Mouse (Mus musculus) heart, embryonic 13.5 days (tissue): ENCODE results near the gene Nav3. TPM values are rescaled to one million over a fixed set of nuclear protein-coding genes. Genes with fewer than 3 reads are reported as not detected.

Experiments
- ATAC-seq: fragments of 200-750 bp; cut with Nextera tagmentation; 2 replicates; pipeline ENCODE4 v1.8.0; 2017; ENCODE audit warnings: moderate TSS enrichment; ENCODE audit not compliant: insufficient number of reproducible peaks, low FRiP score, low TSS enrichment; ENCODE audit errors: extremely low read depth
- H3K27ac ChIP-seq: fragments of 300-500 bp; sonication (generic); replicated peaks from 2 replicates; pipeline ENCODE4 v1.5.1; 2015; ENCODE audit warnings: moderate library complexity, mild to moderate bottlenecking, inconsistent platforms
- H3K27me3 ChIP-seq: fragments of 300-500 bp; sonication (generic); replicated peaks from 2 replicates; pipeline ENCODE4 v1.6.1; 2015; ENCODE audit warnings: mild to moderate bottlenecking, inconsistent platforms
- H3K36me3 ChIP-seq: fragments of 300-500 bp; sonication (generic); 2 replicates; pipeline ENCODE4 v1.6.1; 2015; ENCODE audit warnings: mild to moderate bottlenecking, inconsistent platforms
- H3K4me1 ChIP-seq: fragments of 300-500 bp; sonication (generic); 2 replicates; pipeline ENCODE4 v1.6.1; 2015; ENCODE audit warnings: inconsistent platforms
- H3K4me2 ChIP-seq: fragments of 300-500 bp; sonication (generic); 2 replicates; pipeline ENCODE4 v1.6.1; 2015; ENCODE audit warnings: inconsistent platforms, mild to moderate bottlenecking, moderate library complexity
- H3K4me3 ChIP-seq: fragments of 300-500 bp; sonication (generic); 2 replicates; pipeline ENCODE4 v1.5.1; 2015; ENCODE audit warnings: moderate library complexity, mild to moderate bottlenecking, inconsistent platforms
- H3K9ac ChIP-seq: fragments of 300-500 bp; sonication (generic); 2 replicates; pipeline ENCODE4 v1.6.1; 2015; ENCODE audit warnings: inconsistent platforms, mild to moderate bottlenecking, moderate library complexity
- H3K9me3 ChIP-seq: fragments of 300-500 bp; sonication (generic); 2 replicates; pipeline ENCODE4 v1.6.1; 2016; ENCODE audit warnings: inconsistent platforms
- WGBS: fragments of 180-500 bp; shearing (Covaris S2); methylation state at CpG from one replicate; pipeline ENCODE4 v1.1.7; 2015; ENCODE audit warnings: mixed read lengths; 5-methylcytosine and 5-hydroxymethylcytosine counted together
- polyA plus RNA-seq: library from polyadenylated mRNA; unstranded; fragments of >200 nt; fragmentation: Nextera tagmentation; extraction: Ambion mirVana; gene quantifications from 2 replicates; pipeline ENCODE4 v1.2.1, GENCODE M21; 2015

The Nav3 gene
- polyA plus RNA-seq, 1 experiment from 2014 or later, result 1.8 TPM

DNA sequence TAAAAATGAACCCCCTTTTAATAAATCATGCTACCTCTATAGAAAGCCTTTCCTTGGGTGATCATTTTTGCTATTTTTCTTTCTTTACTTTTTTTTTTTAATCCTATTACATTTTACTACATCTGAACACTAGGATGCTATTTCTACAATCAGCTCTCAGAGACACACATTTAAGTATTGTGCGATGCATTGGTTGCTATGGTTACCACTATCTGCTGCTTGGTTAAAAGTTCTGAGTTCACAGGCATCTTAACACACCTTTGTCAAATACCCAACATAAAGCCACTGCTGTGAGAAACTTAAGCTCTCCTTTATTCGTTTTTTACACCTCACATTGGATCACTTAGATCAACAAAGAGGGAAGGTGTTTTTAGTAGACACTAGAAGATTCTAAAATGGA is 338.7 kb downstream of the Nav3 start:
- no peaks in the 10 kb centered on the region for H3K9me3 ChIP-seq
- 69% methylated on average over 2 of the region's 2 CpGs for WGBS

DNA sequence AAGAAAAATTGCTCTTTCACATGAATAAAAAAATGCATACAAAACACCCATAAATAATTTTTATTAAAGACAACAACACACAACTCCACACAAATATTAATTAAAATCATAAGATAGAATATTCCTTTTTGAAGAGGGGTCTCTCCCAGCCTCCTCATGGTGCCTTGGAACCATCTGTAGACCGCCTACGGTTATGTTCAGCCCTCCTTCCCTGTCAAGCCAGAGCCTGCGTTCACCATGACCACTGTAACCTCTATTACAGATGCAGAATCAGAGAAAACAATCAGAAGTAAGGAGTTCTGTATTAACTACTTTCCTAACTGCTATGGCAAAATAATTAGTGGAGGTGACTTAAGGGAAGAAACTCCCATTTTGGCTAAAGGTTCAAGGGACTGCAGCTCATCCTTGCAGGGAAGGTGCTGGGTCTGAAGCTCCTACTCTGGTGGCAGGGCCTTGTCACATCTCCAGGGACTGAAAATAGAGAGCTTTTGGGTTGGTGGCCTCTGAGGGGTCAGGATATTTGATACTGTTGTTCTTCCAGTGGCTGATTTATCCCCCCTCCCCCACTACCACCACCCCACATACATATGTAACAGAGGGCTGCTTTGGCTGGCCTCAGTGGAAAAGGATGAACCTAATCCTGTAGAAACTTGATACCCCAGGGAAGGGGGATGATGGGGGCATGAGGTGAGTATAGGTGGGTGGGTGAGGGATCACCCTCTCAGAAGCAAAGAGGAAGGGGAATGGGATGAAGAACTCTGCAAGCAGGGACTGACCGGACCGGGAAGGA is 343.1 kb downstream of the Nav3 start:
- Histone ChIP-seq H3K9ac (no peak overlapping the region), H3K36me3 (no peaks in the 10 kb centered on the region), H3K4me3 (no peak overlapping the region), H3K27ac (no peak overlapping the region), H3K27me3 (no peaks in the 10 kb centered on the region), H3K9me3 (no peaks in the 10 kb centered on the region), H3K4me2 (no peak overlapping the region), H3K4me1 (no peaks in the 10 kb centered on the region)
- 63% methylated on average over 5 of the region's 5 CpGs for WGBS
- ATAC-seq, result no peak

More for the DNA sequence above, 338.7 kb downstream of the Nav3 start:
- Histone ChIP-seq H3K4me2 (no peak overlapping the region), H3K4me1 (no peaks in the 10 kb centered on the region), H3K9ac (no peak overlapping the region), H3K27ac (no peak overlapping the region), H3K4me3 (no peak overlapping the region), H3K27me3 (no peaks in the 10 kb centered on the region), H3K36me3 (no peaks in the 10 kb centered on the region)
- ATAC-seq, result no peak

DNA sequence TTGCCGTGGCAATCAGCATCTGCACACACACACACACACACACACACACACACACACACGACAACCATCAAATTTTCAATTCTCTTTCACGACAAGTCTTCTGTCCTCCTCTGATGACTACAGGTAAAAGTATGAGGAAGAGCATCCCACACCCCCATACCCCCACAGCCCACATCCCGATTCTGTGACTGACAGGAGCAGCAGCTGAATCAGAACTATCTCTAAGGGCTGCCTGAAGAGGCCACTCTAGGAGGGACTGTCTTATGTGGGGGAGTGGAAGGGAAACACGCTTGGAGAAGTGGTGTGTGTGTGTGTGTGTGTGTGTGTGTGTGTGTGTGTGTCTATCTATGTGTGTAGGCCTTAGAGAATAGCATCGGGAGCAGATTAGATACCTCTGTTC is 352.7 kb downstream of the Nav3 start:
- no peak for ATAC-seq
- no peak overlapping the region for H3K4me2 ChIP-seq
- H3K36me3 ChIP-seq, result no peaks in the 10 kb centered on the region
- H3K27me3 ChIP-seq, result no peaks in the 10 kb centered on the region
- no peaks in the 10 kb centered on the region for H3K4me1 ChIP-seq
- H3K4me3 ChIP-seq, result no peak overlapping the region
- H3K9me3 ChIP-seq, result no peaks in the 10 kb centered on the region
- no peak overlapping the region for H3K27ac ChIP-seq
- no peak overlapping the region for H3K9ac ChIP-seq
- 63% methylated on average over 6 of the region's 6 CpGs for WGBS

DNA sequence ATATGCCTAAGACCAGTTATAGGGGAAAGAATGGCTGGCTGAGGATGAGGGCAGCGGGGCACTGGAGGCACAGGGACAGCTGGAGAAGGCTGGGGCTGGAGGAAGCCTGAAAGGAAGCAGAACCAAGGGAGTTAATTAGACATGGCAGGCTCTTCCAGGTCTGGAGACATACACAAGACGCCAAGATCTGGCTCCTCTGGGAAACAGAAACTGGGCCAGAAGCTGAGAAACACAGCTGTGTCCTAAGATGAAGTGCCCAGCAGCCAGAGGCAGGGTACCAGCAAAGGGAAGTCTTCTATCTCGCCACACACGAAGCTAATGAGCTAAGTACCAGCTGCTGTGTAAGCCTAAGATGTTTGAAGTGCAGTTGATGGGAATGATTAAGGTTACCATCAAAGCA is 353.8 kb downstream of the Nav3 start:
- H3K4me1 ChIP-seq, result no peaks in the 10 kb centered on the region
- no peaks in the 10 kb centered on the region for H3K9me3 ChIP-seq
- ATAC-seq, result no peak
- H3K4me2 ChIP-seq, result no peak overlapping the region
- no peaks in the 10 kb centered on the region for H3K36me3 ChIP-seq
- H3K27ac ChIP-seq, result no peak overlapping the region
- no peaks in the 10 kb centered on the region for H3K27me3 ChIP-seq
- no peak overlapping the region for H3K4me3 ChIP-seq
- 52% methylated on average over 4 of the region's 4 CpGs for WGBS
- H3K9ac ChIP-seq, result no peak overlapping the region

DNA sequence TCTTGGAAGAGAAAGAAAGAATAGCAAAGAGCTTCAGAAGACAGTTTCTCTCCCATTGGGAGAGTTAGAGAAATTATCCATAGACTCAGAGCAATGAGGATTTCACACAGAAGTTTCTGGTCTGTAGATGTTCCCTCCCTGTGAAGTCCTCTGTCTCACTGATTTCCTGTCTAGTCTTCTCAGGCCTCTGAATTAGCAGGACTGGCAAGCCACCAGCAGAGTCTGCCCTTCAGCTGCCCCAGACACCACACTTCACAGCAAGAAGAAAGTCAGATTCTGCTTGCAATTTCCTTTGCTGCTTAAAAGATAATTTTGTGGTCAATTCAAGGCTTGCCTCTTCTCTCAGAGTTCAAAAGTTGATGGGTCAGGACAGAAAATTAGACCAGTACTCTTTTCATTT is 361.6 kb downstream of the Nav3 start:
- Histone ChIP-seq H3K4me1 (peaks cover 6% of the 10 kb centered on the region; the same call in 1 of the 2 replicates), H3K9ac (no peak overlapping the region), H3K27me3 (no peaks in the 10 kb centered on the region), H3K36me3 (no peaks in the 10 kb centered on the region), H3K4me2 (no peak overlapping the region), H3K4me3 (no peak overlapping the region), H3K9me3 (no peaks in the 10 kb centered on the region), H3K27ac (no peak overlapping the region)
- no peak for ATAC-seq

DNA sequence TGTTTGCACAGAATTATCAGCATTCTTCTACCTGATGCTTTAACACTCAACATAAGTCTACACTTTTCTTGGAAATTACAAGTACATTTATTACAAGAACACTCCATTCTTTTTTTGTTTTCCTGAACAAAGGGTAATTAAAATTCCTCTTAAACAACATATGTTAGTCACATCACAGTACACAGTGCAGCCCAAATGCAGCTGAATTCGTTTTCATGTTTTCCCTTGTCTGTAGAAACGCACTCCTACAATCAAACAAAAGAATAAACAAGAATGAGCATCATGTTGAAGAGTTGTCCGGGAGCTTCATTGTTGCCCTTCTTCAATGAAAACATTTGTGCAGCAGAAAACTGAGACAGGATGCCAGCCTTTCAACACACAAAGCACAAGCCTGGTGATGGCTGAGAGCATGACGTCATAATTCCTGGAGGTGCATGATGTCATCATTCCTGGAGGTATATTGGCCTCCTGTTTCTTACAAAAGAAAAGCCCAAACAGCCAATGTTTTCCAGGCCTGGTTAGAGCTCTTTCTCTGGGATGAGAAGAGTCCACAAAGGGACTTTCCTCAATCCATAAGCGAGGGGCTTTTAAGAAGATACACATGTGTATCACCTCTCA is 367.5 kb downstream of the Nav3 start:
- WGBS, result 54% methylated on average over 5 of the region's 5 CpGs
- H3K27me3 ChIP-seq, result no peaks in the 10 kb centered on the region
- ATAC-seq, result no peak
- no peaks in the 10 kb centered on the region for H3K36me3 ChIP-seq
- H3K4me1 ChIP-seq, result 0 out of 2 replicates have a peak, but pooled peaks cover 4% of the 10 kb centered on the region
- no peak overlapping the region for H3K4me2 ChIP-seq
- no peak overlapping the region for H3K4me3 ChIP-seq
- H3K27ac ChIP-seq, result no peak overlapping the region
- no peak overlapping the region for H3K9ac ChIP-seq
- no peaks in the 10 kb centered on the region for H3K9me3 ChIP-seq

DNA sequence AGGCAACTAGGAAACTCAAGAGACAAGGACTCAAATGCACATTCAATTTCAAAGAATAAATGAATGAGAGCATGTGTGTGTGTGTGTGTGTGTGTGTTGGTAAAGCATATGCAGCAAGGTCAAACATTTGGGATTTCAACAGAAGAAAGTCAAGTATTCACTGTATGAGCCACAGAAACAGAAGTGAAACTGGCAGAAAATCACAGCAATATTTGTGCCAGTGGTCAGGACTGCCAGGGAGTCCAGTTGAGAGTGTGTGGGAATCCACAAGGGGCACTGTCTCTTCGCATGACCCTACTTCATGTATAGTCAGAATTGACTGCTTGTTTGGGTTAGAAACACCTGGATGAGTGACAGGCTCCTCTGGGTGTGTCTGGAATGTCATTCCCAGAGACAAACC is 370.1 kb downstream of the Nav3 start:
- WGBS, result 68% methylated on average over 1 of the region's 1 CpGs

DNA sequence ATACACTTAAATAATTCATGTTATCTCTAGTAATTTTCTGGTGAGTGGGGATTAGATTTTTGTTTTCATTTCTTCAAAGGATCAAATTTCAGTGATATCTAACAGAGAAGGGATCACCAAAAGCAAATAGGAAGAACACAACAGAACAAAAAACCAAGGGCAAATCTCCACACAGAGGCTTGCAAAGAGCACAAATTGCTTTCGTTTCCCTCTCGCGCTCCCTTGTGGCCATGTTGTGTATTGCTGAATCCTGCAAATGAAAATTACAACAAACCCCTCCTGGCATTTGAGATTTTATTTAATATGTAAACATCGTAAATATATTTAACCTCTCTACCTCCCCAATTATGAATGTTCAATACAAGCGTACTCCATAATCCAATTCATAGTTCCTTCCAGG is 370.8 kb downstream of the Nav3 start:
- Histone ChIP-seq H3K9me3 (no peaks in the 10 kb centered on the region), H3K27me3 (no peaks in the 10 kb centered on the region), H3K27ac (no peak overlapping the region), H3K4me2 (no peak overlapping the region), H3K4me1 (0 out of 2 replicates have a peak, but pooled peaks cover 4% of the 10 kb centered on the region), H3K36me3 (no peaks in the 10 kb centered on the region), H3K4me3 (no peak overlapping the region), H3K9ac (no peak overlapping the region)
- no peak for ATAC-seq
- 8% methylated on average over 5 of the region's 5 CpGs for WGBS

More for the DNA sequence above, 370.1 kb downstream of the Nav3 start:
- Histone ChIP-seq H3K27me3 (no peaks in the 10 kb centered on the region), H3K9ac (no peak overlapping the region), H3K4me1 (0 out of 2 replicates have a peak, but pooled peaks cover 4% of the 10 kb centered on the region), H3K4me2 (no peak overlapping the region), H3K36me3 (no peaks in the 10 kb centered on the region), H3K9me3 (no peaks in the 10 kb centered on the region), H3K4me3 (no peak overlapping the region), H3K27ac (no peak overlapping the region)
- no peak for ATAC-seq

DNA sequence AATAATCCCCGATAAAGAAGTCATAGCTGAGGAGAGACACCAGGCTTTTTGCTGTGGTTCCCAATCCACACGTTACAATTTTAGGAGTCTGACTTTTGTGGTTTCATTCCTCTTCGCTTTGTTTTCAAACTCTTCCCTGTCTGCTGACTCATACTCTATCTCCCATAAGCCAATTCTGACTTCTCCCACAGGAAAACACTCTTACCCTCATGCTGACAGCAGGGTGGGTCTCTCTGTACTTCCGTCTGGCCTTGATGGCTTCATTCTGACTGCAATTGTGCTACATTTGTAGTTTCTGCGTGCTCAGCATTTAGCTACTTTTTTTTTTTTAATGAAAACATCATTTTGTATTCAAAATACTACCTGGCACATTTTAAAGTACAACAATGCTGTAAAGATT is 379.4 kb downstream of the Nav3 start:
- Histone ChIP-seq H3K9ac (no peak overlapping the region), H3K4me1 (no peaks in the 10 kb centered on the region)

DNA sequence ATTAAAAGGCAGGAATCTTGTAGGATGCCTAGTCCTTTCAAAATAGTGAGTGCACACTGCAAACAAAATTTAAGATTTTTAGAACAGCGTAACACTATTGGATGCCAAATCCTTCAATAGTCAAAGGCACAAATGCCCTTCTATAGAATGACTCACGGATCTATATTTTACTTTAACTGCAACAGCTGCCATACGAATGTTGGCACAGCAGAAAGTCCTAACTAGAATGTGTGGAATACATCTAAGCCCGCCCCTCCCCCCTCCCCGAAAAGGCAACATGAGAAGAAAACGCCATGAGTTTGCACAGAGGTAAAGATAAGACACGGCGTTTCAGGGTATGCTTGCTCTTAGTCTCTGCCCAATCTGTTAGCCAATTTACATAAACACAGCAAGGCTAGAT is 383.6 kb downstream of the Nav3 start:
- H3K27ac ChIP-seq, result no peak overlapping the region
- H3K4me3 ChIP-seq, result no peak overlapping the region
- H3K9me3 ChIP-seq, result no peaks in the 10 kb centered on the region
- H3K4me2 ChIP-seq, result no peak overlapping the region
- H3K27me3 ChIP-seq, result no peaks in the 10 kb centered on the region
- no peaks in the 10 kb centered on the region for H3K4me1 ChIP-seq
- WGBS, result 55% methylated on average over 8 of the region's 8 CpGs
- H3K36me3 ChIP-seq, result no peaks in the 10 kb centered on the region
- no peak for ATAC-seq
- H3K9ac ChIP-seq, result no peak overlapping the region

More for the DNA sequence above, 379.4 kb downstream of the Nav3 start:
- Histone ChIP-seq H3K4me2 (no peak overlapping the region), H3K36me3 (no peaks in the 10 kb centered on the region), H3K9me3 (no peaks in the 10 kb centered on the region), H3K27me3 (no peaks in the 10 kb centered on the region), H3K4me3 (no peak overlapping the region), H3K27ac (no peak overlapping the region)
- whole genome bisulfite sequencing, result 59% methylated on average over 5 of the region's 5 CpGs
- no peak for ATAC-seq

DNA sequence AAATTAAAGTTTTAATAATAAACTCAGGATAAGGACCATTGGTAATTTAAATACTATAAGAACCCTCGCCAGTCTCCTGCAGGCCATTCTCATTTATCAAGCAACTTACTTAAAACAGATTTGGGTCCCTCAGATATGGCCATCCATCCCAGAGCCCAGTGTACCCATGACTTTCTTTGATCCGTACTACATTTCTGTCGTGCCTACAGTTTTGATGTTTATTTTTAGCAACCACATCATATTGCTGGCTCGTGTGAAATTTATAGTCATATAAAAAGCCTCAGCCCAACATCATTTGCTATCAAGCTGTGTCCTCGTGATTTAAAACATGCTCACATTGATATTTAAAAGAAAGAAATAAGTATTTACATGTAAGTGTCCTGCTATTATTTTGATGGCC is 394.8 kb downstream of the Nav3 start:
- no peak overlapping the region for H3K9ac ChIP-seq
- H3K36me3 ChIP-seq, result no peaks in the 10 kb centered on the region
- H3K4me1 ChIP-seq, result 0 out of 2 replicates have a peak, but pooled peaks cover 6% of the 10 kb centered on the region
- H3K4me3 ChIP-seq, result no peak overlapping the region
- ATAC-seq, result no peak
- H3K4me2 ChIP-seq, result no peak overlapping the region
- 46% methylated on average over 5 of the region's 5 CpGs for WGBS
- H3K9me3 ChIP-seq, result no peaks in the 10 kb centered on the region
- H3K27ac ChIP-seq, result no peak overlapping the region
- H3K27me3 ChIP-seq, result no peaks in the 10 kb centered on the region

DNA sequence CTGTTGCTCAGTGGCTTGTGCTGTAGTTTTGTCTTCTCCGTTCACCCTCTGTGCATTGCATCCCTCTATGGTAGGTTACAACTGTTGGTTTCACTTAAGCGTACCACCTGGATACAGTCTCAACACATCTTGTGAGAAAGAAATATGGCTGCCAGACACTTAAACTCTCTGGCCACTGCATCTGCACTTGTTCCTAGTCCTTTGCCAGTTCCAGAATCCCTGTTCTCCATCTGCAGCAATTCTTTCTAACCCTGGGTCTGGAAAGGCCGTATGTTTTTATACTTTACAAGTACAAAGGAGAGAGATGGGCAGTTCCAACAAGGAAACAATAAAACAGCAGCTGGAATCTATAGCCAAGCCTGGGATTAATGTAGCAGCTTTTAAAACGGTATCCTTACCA is 418.5 kb downstream of the Nav3 start:
- Histone ChIP-seq H3K9ac (no peak overlapping the region), H3K36me3 (no peaks in the 10 kb centered on the region), H3K4me2 (no peak overlapping the region), H3K27ac (no peak overlapping the region), H3K4me3 (no peak overlapping the region), H3K27me3 (no peaks in the 10 kb centered on the region), H3K4me1 (no peaks in the 10 kb centered on the region), H3K9me3 (no peaks in the 10 kb centered on the region)
- WGBS, result 70% methylated on average over 4 of the region's 4 CpGs
- no peak for ATAC-seq
